Mouse (Mus musculus) WW6 (cell line): ENCODE data around the gene Terb1.

Source experiments
- DNase-seq: peaks from one replicate; pipeline ENCODE4 v3.0.0-alpha.2; 2013; ENCODE audit warnings: low read depth, low spot score

Terb1 gene

DNA sequence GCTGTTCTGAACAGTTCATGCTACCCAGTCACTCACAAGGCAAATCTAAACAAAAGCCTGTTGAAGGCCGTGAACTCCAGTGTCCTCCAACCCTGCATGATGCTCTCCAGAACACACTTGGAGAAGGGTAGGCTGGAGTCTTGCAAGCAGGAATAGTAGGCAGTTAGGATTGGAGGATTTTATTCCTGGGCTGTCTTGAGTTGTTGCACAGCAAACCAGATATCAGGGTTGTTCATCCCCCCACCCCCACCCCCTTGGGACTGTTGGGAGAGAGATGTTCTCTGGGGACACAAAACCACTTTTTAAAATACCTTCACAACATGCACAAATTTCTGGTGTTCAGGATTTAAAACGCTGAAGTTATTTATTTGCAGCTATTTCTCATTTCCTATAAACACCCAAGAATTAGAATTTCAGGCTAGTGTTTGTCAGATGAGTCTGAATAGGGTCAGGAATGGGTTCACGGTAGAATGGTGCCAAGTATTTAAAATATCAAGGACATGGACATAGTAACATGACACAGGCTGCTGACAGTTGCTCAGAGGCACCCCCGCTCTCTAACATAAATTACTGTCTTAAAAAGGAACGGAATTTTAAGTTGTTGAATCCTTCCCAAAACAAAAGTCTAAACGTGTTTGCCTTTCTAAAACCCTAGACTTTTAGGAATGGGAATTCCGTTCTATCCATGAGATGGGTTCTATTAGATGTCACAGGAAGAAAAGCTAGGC is 96.7 kb downstream of the Terb1 start:
- no peak for DNase-seq

DNA sequence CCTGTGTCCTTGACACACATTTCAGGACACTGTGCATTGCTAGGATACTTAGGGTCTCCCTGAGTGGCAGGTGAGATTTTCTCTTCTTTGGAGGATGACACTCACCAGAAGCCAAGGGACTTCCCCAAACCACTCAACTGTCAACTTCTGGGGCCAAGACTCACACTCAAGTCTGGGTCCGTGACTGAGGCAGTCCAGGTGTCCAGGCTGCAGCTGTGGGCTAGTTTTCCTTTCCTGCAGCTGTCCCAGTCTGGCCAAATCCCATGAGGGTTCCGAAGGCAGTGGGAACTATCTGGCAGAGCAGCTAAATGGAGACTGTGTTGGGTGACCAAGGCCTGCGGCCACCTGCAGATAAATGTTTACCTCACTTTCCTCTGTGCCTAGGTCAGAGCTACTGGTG is 97.7 kb downstream of the Terb1 start:
- no peak for DNase-seq

DNA sequence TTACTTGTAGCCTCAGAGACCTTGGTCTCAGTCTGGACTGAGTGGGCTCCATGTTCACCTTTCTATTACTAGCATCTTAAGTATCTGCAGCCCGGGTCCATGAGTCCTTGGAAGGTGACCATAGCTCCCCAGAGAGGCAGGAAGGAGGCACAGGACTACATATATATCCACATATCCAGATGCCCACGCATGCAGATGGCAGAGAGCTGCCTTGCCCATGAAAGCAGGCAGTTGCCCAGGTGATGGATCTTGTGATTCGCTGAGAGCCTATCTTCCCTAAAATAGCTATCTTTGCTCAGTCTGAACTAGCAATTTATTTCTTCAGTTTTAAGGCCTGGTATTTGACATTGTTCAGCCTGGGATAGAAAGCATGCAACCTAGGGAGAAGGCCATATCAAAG is 98.2 kb downstream of the Terb1 start:
- DNase-seq = no peak

DNA sequence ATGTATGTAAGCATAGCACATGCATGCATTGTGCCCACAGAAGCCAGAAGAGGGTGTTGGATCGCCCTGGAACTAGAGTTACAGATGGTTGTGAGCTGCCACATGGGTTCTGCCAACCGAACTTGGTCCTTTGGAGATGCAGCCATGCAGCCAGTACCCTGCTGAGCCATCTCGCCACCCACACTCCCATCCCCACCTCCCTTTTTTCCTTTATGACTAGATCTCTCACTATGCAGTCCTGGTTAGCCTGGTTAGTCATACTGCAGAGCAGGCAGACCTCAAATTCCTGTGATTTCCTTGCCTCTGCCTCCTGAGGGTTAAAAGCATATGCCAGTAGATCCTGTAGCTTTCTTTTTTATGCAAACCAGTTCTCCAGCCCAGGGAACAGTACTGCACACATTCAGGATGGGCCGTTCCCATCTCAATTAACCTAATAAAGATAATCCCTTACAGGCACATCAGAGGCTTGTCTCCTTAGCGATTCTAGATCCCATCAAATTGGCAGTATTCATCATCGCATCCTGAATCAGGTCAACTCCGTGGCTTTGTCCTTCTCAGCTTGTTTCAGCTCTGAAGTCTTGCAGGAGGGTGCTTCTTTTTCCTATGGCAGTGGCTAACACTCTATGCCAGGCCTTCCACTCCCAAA is 99.0 kb downstream of the Terb1 start:
- no peak for DNase-seq

DNA sequence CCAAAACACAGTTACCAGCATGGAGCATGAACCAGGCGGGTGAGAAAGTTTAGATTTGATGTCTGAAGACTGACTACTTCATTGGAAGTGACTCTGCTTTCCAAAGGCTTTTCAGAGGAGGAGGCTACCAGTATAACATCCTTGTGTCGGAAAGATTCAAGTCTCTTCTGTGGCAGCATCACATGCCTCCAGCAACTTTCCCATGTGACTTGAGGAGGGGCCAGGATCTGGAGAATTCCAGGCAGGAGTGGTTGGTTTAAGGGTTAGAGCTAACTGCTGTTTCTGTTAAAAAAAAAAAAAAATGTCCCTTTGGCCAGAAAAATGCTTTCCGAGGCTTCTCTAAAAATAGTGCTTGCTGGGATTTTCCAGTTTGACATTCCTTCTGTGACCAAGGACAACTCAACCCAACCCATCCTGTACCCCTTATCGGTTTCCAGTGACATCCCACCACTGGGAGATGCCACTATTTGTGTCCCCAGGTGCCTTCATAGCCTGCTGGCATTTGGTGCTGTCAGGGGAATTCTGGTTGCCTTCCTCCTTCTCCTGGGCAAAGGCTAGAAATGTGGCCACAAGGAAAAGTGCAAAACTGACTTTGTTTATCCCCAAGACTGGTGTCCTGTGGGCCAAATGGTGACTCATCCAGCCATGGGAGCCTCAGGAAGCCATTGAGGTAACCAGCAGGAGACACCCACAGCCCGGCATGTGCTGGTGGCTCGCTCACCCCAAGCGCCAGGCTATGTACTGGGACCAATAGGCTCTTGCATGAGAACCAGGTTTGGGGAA is 101.2 kb downstream of the Terb1 start:
- DNase-seq = no peak

DNA sequence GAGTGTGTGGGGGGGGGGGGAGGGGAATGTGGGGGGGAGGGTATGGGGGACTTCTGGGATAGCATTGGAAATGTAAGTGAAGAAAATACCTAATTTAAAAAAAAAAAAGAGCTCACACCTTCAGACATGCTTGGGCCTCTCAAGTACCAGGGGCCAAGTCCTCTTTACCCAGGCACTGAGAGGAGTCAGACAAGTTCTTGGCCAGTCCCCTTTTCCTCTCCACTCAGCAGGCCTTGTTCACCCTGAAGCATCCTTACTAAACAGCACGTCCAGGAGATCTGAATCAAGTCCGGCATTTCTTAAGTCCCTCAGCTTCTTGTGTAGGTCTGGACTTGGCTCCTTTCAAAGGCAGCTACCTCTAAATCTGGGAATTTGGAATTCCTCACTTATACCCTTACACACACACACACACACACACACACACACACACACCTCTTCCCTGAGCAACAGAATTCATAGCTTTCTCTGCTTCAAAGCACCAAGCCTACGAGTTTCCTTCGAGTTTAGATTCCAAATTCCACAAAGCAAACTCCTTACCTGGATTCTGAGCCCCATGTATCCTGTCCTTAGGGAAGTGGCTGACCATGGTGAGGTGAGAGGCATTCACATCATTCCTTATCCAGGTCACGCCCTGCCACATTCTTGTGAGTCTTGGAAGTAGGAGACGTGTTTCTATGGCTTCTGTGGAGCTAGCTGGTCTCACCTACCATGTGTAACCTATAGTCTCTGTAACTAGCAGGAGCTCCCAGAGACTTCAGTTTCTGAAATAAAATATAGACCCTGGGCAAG is 103.2 kb downstream of the Terb1 start:
- no peak for DNase-seq

DNA sequence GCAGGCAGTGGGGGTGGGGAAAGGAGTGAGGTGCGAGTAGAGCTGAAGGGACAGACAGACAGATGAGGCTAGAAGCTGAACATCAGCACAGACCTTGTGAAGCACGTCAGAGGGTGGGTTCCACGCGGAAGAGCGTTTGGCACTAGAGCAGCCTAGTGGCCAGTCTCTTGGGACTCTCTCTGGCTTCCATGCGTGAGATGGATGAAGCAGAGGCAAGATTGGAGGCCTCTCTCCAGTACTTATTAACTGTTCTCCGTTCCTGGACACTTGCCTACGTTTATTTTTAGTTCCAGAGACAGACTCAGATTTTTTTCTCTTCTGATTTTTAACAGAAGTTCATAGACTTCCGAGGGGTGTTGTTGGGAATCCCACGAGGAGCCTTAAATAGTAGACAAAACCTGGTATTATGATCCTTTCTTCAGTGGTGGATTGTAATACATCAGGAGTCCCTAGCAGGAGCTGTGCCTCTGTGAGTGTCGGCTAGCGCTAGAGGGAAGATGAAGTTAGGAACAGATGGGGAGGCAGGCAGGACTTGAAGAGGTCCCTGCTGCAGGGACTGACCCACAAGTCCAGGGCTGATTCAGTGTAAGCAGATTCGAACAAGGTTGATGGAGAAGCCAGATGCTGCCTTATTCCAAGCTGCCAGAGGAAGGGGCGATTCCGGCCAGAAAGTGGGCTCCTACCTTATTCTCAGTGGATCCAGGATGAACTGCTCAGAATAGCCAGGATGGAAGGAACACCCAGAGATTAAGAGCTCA is 104.1 kb downstream of the Terb1 start:
- no peak for DNase-seq

DNA sequence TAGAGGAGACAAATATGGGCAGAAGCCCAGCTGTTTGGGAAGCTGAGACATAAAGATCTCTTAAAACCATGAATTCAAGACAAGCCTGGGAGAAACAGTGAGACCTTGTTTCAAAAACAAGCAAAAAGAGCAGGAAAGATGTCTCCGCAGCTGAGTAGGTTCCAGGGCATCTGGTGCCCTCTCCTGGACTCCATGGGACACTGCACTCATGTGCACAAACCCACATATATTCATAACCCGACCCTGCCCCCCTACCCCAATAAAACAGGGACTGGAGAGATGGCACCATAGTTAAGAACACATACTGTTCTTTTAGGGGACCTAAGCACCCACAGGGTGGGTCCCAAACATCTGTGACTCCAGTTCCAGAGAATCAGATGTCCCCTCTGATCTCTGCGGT is 106.1 kb downstream of the Terb1 start:
- DNase-seq = no peak
